Mouse (Mus musculus) frontal cortex, adult 2 months (tissue): Measurements from ENCODE around the gene Anapc2. TPM values are rescaled to one million over a fixed set of nuclear protein-coding genes. Genes with fewer than 3 reads are reported as not detected.

Experiments used
- DNase-seq, 2 experiments: peaks; one replicate each; pipeline ENCODE4 v3.0.0; 2022; ENCODE audit warnings: low spot score in 1 of 2; ENCODE audit errors: extremely low spot score in 1 of 2
- polyA plus RNA-seq: library from polyadenylated mRNA; depleted of rRNA; stranded (reverse); fragments of >200 nt; gene quantifications from 2 replicates; pipeline ENCODE4 v1.2.3, GENCODE M21; 2012

Gene Anapc2
- polyA plus RNA-seq, 1 experiment = 79.0 TPM

GRCm38 (mm10) chr2:25265897-25266656 lies 6.2 kb upstream of the Anapc2 start:
- no peak for DNase-seq

GRCm38 (mm10) chr2:25266720-25267119 lies 5.6 kb upstream of the Anapc2 start:
- no peak for DNase-seq

- DNase-seq = no peak
These were observed 5.0 kb upstream of the Anapc2 start for GRCm38 (mm10) chr2:25267241-25267640.

GRCm38 (mm10) chr2:25267746-25268309 lies 4.5 kb upstream of the Anapc2 start:
- DNase-seq = no peak

- no peak for DNase-seq
These were observed 237 bp downstream of the Anapc2 start for GRCm38 (mm10) chr2:25272515-25272914.

- no peak for DNase-seq
These were observed 732 bp downstream of the Anapc2 start for GRCm38 (mm10) chr2:25273010-25273409.

GRCm38 (mm10) chr2:25278928-25279882 lies 6.9 kb downstream of the Anapc2 start:
- DNase-seq = peak in 1 of 2 experiments; percentile 90

- no peak for DNase-seq
These were observed 13.3 kb downstream of the Anapc2 start for GRCm38 (mm10) chr2:25285551-25285950.

- no peak for DNase-seq
These were observed 14.0 kb downstream of the Anapc2 start for GRCm38 (mm10) chr2:25286314-25286713.

- no peak for DNase-seq
These were observed 14.8 kb downstream of the Anapc2 start for GRCm38 (mm10) chr2:25286837-25287636.

GRCm38 (mm10) chr2:25287927-25288649 lies 15.8 kb downstream of the Anapc2 start, which contains the start of gene Tmem210:
Tmem210 (plus strand) TSS chr2:25288145.
- DNase-seq = no peak

- DNase-seq = no peak
These were observed 16.6 kb downstream of the Anapc2 start for GRCm38 (mm10) chr2:25288734-25289345.

- DNase-seq = no peak
These were observed 17.4 kb downstream of the Anapc2 start, which contains the start of gene Lrrc26 for GRCm38 (mm10) chr2:25289651-25290050. Lrrc26 (plus strand) TSS chr2:25289915.

- DNase-seq = peak in 1 of 2 experiments; percentile 69
These were observed 18.0 kb downstream of the Anapc2 start for GRCm38 (mm10) chr2:25290101-25290815.

- peak in 1 of 2 experiments; percentile 59 for DNase-seq
These were observed 18.5 kb downstream of the Anapc2 start for GRCm38 (mm10) chr2:25290816-25291130.

- no peak for DNase-seq
These were observed 19.1 kb downstream of the Anapc2 start for GRCm38 (mm10) chr2:25291184-25292053.

GRCm38 (mm10) chr2:25292054-25292544 lies 19.8 kb downstream of the Anapc2 start:
- peak in 1 of 2 experiments; percentile 65 for DNase-seq
